Mouse (Mus musculus) liver, embryonic 16.5 days (tissue): ENCODE measurements around the gene Coq6. TPM values are rescaled to one million over a fixed set of nuclear protein-coding genes. Genes with fewer than 3 reads are reported as not detected.

Experiments used
- ATAC-seq: fragments of 200-750 bp; cut with Nextera tagmentation; 2 replicates; pipeline ENCODE4 v1.8.0; 2017; ENCODE audit warnings: low read depth, mild to moderate bottlenecking, moderate number of reproducible peaks, moderate library complexity
- H3K27ac ChIP-seq: fragments of 300-500 bp; sonication (generic); 2 replicates; pipeline ENCODE4 v1.5.1; 2014; ENCODE audit warnings: mild to moderate bottlenecking, low read length
- H3K27me3 ChIP-seq: fragments of 300-500 bp; sonication (generic); 2 replicates; pipeline ENCODE4 v1.6.1; 2014; ENCODE audit warnings: low read depth, low read length, mixed read lengths; ENCODE audit not compliant: control insufficient read depth, insufficient read depth
- H3K36me3 ChIP-seq: fragments of 300-500 bp; sonication (generic); 2 replicates; pipeline ENCODE4 v1.6.1; 2014; ENCODE audit warnings: mild to moderate bottlenecking; ENCODE audit not compliant: control insufficient read depth, insufficient read depth
- H3K4me1 ChIP-seq: fragments of 300-500 bp; sonication (generic); 2 replicates; pipeline ENCODE4 v1.6.1; 2014; ENCODE audit warnings: low read depth, low read length, mixed read lengths; ENCODE audit not compliant: control insufficient read depth
- H3K4me2 ChIP-seq: fragments of 300-500 bp; sonication (generic); 2 replicates; pipeline ENCODE4 v1.6.1; 2014; ENCODE audit warnings: low read depth, low read length, mixed read lengths
- H3K4me3 ChIP-seq: fragments of 300-500 bp; sonication (generic); 2 replicates; pipeline ENCODE4 v1.5.1; 2014; ENCODE audit warnings: low read depth, mild to moderate bottlenecking, low read length
- H3K9ac ChIP-seq: fragments of 300-500 bp; sonication (generic); 2 replicates; pipeline ENCODE4 v1.6.1; 2014; ENCODE audit warnings: low read depth, low read length
- H3K9me3 ChIP-seq: fragments of 300-500 bp; sonication (generic); replicated peaks from 2 replicates; pipeline ENCODE4 v1.6.1; 2016; ENCODE audit warnings: low read length; ENCODE audit not compliant: control insufficient read depth
- WGBS: fragments of 180-500 bp; shearing (Covaris S2); extraction: QIAGEN DNeasy Blood & Tissue Kit; methylation state at CpG from one replicate; pipeline ENCODE4 v1.1.7; 2014; ENCODE audit not compliant: insufficient replicate concordance; 5-methylcytosine and 5-hydroxymethylcytosine counted together
- polyA plus RNA-seq: library from polyadenylated mRNA; unstranded; fragments of >200 nt; fragmentation: Nextera tagmentation; extraction: Ambion mirVana; gene quantifications from 2 replicates; pipeline ENCODE4 v1.2.1, GENCODE M21; 2015

Gene Coq6
- polyA plus RNA-seq, 1 experiment from 2014 or later = 23.6 TPM

DNA sequence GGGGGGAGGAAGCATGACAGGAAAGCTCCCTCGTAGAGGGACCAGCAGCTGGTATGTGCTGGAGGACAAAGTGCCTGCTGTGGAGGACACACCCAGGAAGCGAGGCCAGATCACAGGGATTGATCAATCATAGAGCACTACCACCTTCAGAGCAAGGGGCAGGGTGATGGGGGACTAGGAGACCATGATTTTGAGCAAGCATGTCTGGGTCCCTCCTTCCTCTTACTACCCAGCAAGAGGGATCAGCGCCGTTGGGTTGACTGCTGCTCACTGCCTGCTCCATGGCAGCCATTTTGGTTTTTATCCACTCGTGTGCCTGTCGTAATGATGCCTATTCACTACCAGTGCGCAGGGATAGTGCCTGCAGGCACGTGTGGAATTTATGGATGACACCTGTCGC, 2.8 kb downstream of the Coq6 start:
- WGBS = 66% methylated on average over 9 of the region's 9 CpGs
- ATAC-seq = no peak
- no peaks in the 10 kb centered on the region for H3K9me3 ChIP-seq
- H3K4me1 ChIP-seq = peaks cover 37% of the 10 kb centered on the region
- H3K9ac ChIP-seq = no peak overlapping the region
- peaks cover 11% of the 10 kb centered on the region for H3K36me3 ChIP-seq
- no peak overlapping the region for H3K4me2 ChIP-seq
- H3K4me3 ChIP-seq = no peak overlapping the region
- no peak overlapping the region for H3K27ac ChIP-seq
- H3K27me3 ChIP-seq = no peaks in the 10 kb centered on the region

- H3K9me3 ChIP-seq = no peaks in the 10 kb centered on the region
- peaks cover 31% of the 10 kb centered on the region for H3K4me1 ChIP-seq
- no peak overlapping the region for H3K4me3 ChIP-seq
- WGBS = 80% methylated on average over 6 of the region's 6 CpGs
- no peak overlapping the region for H3K4me2 ChIP-seq
- H3K27ac ChIP-seq = no peak overlapping the region
- no peaks in the 10 kb centered on the region for H3K27me3 ChIP-seq
- no peak overlapping the region for H3K9ac ChIP-seq
- peaks cover 11% of the 10 kb centered on the region for H3K36me3 ChIP-seq
- no peak for ATAC-seq
These were observed 3.7 kb downstream of the Coq6 start for GRCm38 (mm10) chr12:84365137-84365536.

DNA sequence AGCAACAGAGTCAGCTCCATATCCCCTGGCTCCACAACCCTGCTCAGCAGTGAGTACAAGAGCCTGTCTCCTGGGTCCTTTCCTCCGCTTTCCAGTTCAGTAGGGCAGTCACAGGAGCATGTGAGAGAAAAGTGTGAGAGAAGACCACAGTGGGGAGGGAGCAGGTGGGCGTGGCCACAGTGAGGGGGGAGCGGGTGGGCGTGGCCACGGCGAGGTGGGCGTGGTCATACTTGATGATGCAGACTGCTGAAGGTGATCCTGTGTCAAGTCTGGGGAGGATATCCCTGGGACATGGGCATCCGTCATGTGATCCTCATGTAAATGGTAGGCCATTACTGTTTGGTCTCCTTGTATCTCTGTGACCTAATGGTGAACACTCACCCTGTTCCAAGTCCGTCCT, 5.5 kb downstream of the Coq6 start:
- Histone ChIP-seq H3K27me3 (no peaks in the 10 kb centered on the region), H3K27ac (no peak overlapping the region), H3K4me2 (no peak overlapping the region), H3K36me3 (peaks cover 23% of the 10 kb centered on the region), H3K4me3 (no peak overlapping the region), H3K4me1 (peaks cover 20% of the 10 kb centered on the region), H3K9me3 (no peaks in the 10 kb centered on the region), H3K9ac (no peak overlapping the region)
- ATAC-seq = no peak
- 39% methylated on average over 9 of the region's 9 CpGs for WGBS

DNA sequence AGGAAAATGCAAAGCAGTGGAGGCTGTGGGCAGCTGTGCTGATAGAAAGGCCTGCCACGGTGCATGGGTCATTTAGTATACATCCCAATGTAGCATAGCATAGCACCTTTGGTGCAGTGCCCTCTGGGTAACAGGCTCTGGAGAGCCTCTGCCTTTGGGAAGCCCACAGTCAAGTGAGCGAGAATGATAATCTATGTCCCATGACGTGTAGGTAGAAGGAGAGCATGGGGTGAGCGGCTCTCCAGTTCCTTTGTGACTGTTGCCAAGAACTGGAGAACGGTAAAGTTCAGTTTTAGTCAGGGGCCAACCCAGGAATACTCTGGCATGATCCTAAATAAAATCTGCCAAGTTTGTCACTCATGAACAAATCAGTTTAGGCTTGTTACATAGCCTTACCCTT, 10.2 kb downstream of the Coq6 start:
- H3K27ac ChIP-seq = no peak overlapping the region
- ATAC-seq = no peak
- 80% methylated on average over 5 of the region's 5 CpGs for WGBS
- no peak overlapping the region for H3K9ac ChIP-seq
- no peak overlapping the region for H3K4me2 ChIP-seq
- H3K9me3 ChIP-seq = no peaks in the 10 kb centered on the region
- peaks cover 4% of the 10 kb centered on the region; the same call in 1 of the 2 replicates for H3K4me1 ChIP-seq
- no peaks in the 10 kb centered on the region for H3K27me3 ChIP-seq
- no peak overlapping the region for H3K4me3 ChIP-seq
- H3K36me3 ChIP-seq = peaks cover 35% of the 10 kb centered on the region

- Histone ChIP-seq H3K9ac (no peak overlapping the region), H3K27ac (no peak overlapping the region), H3K36me3 (peaks cover 25% of the 10 kb centered on the region), H3K4me2 (no peak overlapping the region), H3K4me3 (no peak overlapping the region), H3K9me3 (no peaks in the 10 kb centered on the region), H3K4me1 (no peaks in the 10 kb centered on the region), H3K27me3 (no peaks in the 10 kb centered on the region)
- no peak for ATAC-seq
- 72% methylated on average over 6 of the region's 6 CpGs for WGBS
These were observed 12.5 kb downstream of the Coq6 start for GRCm38 (mm10) chr12:84373831-84374481.

- no peak overlapping the region for H3K4me3 ChIP-seq
- peaks cover 2% of the 10 kb centered on the region; the same call in 1 of the 2 replicates for H3K4me1 ChIP-seq
- H3K27me3 ChIP-seq = no peaks in the 10 kb centered on the region
- no peak for ATAC-seq
- 76% methylated on average over 4 of the region's 4 CpGs for WGBS
- H3K4me2 ChIP-seq = no peak overlapping the region
- no peak overlapping the region for H3K9ac ChIP-seq
- H3K27ac ChIP-seq = no peak overlapping the region
- H3K9me3 ChIP-seq = no peaks in the 10 kb centered on the region
- H3K36me3 ChIP-seq = peaks cover 3% of the 10 kb centered on the region; the same call in 1 of the 2 replicates
These were observed 20.9 kb downstream of the Coq6 start for GRCm38 (mm10) chr12:84382369-84382768.

DNA sequence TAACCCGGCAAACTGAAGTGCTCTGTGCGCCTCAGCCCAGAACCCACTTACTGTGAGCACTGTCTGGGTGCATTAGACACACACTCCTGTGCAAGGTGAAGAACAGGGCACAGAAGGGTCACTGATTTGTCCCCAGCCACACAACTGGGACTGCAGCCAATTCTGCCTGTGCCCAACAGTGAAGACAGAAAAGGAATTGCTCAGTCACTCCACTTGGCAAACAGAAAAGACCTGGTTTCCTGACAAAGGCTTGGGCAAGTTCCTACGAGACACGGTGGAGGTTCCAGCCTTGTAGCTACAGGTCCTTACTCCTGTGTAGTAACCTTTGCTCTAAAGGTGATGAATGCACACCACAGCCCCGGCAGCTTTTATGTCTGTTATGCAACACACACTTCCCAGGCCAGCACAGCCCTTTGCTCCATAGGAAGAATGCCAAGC, 23.2 kb downstream of the Coq6 start:
- 54% methylated on average over 5 of the region's 5 CpGs for WGBS
- Histone ChIP-seq H3K9ac (no peak overlapping the region), H3K4me3 (no peak overlapping the region), H3K36me3 (peaks cover 3% of the 10 kb centered on the region; the same call in 1 of the 2 replicates), H3K4me1 (peaks cover 11% of the 10 kb centered on the region), H3K4me2 (no peak overlapping the region), H3K27ac (peak overlapping the region; percentile 28), H3K9me3 (no peaks in the 10 kb centered on the region), H3K27me3 (no peaks in the 10 kb centered on the region)
- peak; percentile 83 for ATAC-seq

- Histone ChIP-seq H3K9me3 (no peaks in the 10 kb centered on the region), H3K9ac (no peak overlapping the region), H3K27me3 (no peaks in the 10 kb centered on the region), H3K36me3 (peaks cover 3% of the 10 kb centered on the region; the same call in 1 of the 2 replicates), H3K4me3 (no peak overlapping the region), H3K27ac (peak overlapping the region; percentile 33; the same call in 1 of the 2 replicates), H3K4me1 (peaks cover 11% of the 10 kb centered on the region), H3K4me2 (no peak overlapping the region)
- no peak for ATAC-seq
- 79% methylated on average over 4 of the region's 4 CpGs for WGBS
These were observed 24.0 kb downstream of the Coq6 start for GRCm38 (mm10) chr12:84385408-84385807.

DNA sequence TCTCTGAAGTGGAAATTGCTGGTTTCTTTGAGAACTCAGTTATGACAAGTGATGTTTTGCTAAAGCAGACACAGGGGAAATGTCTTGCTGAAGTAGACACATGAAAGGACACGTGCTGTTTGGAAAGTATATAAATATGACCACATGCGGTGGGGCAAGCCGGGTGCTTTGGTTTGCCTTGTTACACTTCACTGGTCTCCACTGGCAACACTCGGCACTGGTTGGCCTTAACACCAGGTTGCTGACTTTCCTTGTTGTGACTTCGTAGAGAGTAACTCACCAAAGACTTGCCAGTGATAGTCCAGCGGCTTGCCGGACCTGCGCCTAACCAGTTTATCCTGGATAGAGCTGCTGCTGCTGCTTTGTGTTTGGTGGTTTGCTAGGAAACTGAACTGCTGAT, 26.6 kb downstream of the Coq6 start:
- Histone ChIP-seq H3K9ac (no peak overlapping the region), H3K36me3 (no peaks in the 10 kb centered on the region; the same call in 1 of the 2 replicates), H3K4me1 (peaks cover 11% of the 10 kb centered on the region), H3K4me3 (no peak overlapping the region), H3K9me3 (no peaks in the 10 kb centered on the region), H3K27me3 (no peaks in the 10 kb centered on the region), H3K4me2 (no peak overlapping the region), H3K27ac (no peak overlapping the region)
- no peak for ATAC-seq
- WGBS = 84% methylated on average over 8 of the region's 8 CpGs
